Mouse (Mus musculus): ENCODE measurements around the gene Pgam1. TPM values are rescaled to one million over a fixed set of nuclear protein-coding genes. Genes with fewer than 3 reads are reported as not detected.
A peak's percentile ranks its signal among the peaks of the same experiment; 100 is the strongest.
"Not testable (repeated sequence)": the region's sequence is repeated elsewhere in the genome, so short reads cannot be mapped to it uniquely, and the experiment has no call there.

The Pgam1 gene
- polyA plus RNA-seq (2015; fragmentation: Nextera tagmentation; extraction: Ambion mirVana) = 619 and 635 TPM in 2 replicates

- Histone ChIP-seq H3K9ac (peak within 1 kb of the TSS; percentile 90), H3K4me3 (peak within 1 kb of the TSS; percentile 87), H3K27me3 (no peaks in the 10 kb centered on the region), H3K4me1 (peaks cover 41% of the 10 kb centered on the region), H3K9me3 (no peaks in the 10 kb centered on the region), H3K36me3 (peaks cover 11% of the 10 kb centered on the region), H3K4me2 (peak within 1 kb of the TSS; percentile 80), H3K27ac (peak within 1 kb of the TSS; percentile 96)
- ATAC-seq (ENCODE audit: borderline replicate concordance, extremely low read depth, low FRiP score, low TSS enrichment) = peak; percentile 95
- 4% methylated on average over 53 of the region's 54 CpGs for WGBS
Observed at GRCm38 (mm10) chr19:41911178-41912073, at the start of gene Pgam1. Pgam1 (plus strand) TSS chr19:41911923.

DNA sequence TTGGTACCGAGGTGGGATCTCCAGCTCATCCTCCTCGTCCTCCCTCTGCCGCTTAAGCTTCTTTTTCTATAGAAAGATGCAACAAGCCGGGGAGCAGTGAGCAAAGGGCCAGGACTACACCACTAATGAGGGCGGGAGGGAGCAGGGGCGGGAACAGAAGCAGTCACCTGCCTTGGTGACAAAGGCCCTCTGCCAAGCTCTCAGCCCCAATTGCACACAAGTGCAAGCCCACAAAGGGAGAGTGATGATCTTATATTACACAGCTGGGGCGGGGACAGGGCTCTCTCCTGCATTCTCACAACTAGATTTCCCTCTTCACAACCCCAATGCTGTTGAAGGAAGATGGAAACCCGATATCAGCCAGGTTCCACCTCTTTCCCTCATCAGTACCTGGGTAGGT lies 45.0 kb upstream of the Pgam1 start:
- Histone ChIP-seq H3K27me3 (no peaks in the 10 kb centered on the region), H3K36me3 (peaks cover 49% of the 10 kb centered on the region), H3K9me3 (no peaks in the 10 kb centered on the region), H3K4me3 (no peak overlapping the region), H3K4me1 (no peaks in the 10 kb centered on the region), H3K9ac (no peak overlapping the region), H3K27ac (no peak overlapping the region), H3K4me2 (no peak overlapping the region)
- no peak for ATAC-seq (ENCODE audit: borderline replicate concordance, extremely low read depth, low FRiP score, low TSS enrichment)
- 87% methylated on average over 8 of the region's 8 CpGs for WGBS

DNA sequence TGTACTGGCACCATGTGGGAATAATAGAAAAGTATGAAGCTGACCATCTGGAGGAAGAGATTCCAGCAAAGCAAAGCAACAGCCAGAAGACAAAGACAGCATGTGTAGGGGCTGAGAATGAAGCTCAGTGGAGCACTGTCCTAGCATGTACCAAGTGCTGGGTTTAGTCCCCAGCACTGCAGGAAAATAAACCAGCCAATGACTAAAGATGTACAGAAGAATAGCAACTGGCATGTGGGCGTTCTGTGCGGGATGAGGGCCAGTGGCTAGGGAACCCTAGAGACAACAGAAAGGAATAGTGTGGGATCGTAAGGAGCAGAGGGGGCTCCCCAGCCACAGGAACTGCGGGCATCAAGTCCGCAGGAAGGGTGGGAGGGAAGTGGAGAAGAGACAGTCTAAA lies 42.4 kb upstream of the Pgam1 start:
- Histone ChIP-seq H3K4me1 (no peaks in the 10 kb centered on the region), H3K27ac (no peak overlapping the region), H3K9ac (no peak overlapping the region), H3K4me2 (no peak overlapping the region), H3K36me3 (peaks cover 43% of the 10 kb centered on the region), H3K9me3 (no peaks in the 10 kb centered on the region), H3K27me3 (no peaks in the 10 kb centered on the region), H3K4me3 (no peak overlapping the region)
- WGBS = 92% methylated on average over 5 of the region's 5 CpGs
- ATAC-seq (ENCODE audit: borderline replicate concordance, extremely low read depth, low FRiP score, low TSS enrichment) = no peak

GRCm38 (mm10) chr19:41869946-41870345 lies 41.8 kb upstream of the Pgam1 start:
- not testable (repeated sequence) for H3K4me1 ChIP-seq; H3K9ac ChIP-seq; ATAC-seq (ENCODE audit: borderline replicate concordance, extremely low read depth, low FRiP score, low TSS enrichment); H3K27me3 ChIP-seq; H3K9me3 ChIP-seq; H3K4me3 ChIP-seq; H3K27ac ChIP-seq; H3K4me2 ChIP-seq
- 77% methylated on average over 5 of the region's 5 CpGs for WGBS
- H3K36me3 ChIP-seq = peaks cover 41% of the 10 kb centered on the region

GRCm38 (mm10) chr19:41872285-41872684 lies 39.4 kb upstream of the Pgam1 start:
- Histone ChIP-seq H3K36me3 (peaks cover 44% of the 10 kb centered on the region), H3K9me3 (no peaks in the 10 kb centered on the region), H3K4me2 (no peak overlapping the region), H3K4me3 (no peak overlapping the region), H3K4me1 (no peaks in the 10 kb centered on the region), H3K27me3 (no peaks in the 10 kb centered on the region), H3K9ac (no peak overlapping the region), H3K27ac (no peak overlapping the region)
- 93% methylated on average over 2 of the region's 2 CpGs for WGBS
- no peak for ATAC-seq (ENCODE audit: borderline replicate concordance, extremely low read depth, low FRiP score, low TSS enrichment)

- H3K9ac ChIP-seq = no peak overlapping the region
- H3K27me3 ChIP-seq = no peaks in the 10 kb centered on the region
- H3K27ac ChIP-seq = no peak overlapping the region
- H3K4me2 ChIP-seq = no peak overlapping the region
- no peak for ATAC-seq (ENCODE audit: borderline replicate concordance, extremely low read depth, low FRiP score, low TSS enrichment)
- 87% methylated on average over 14 of the region's 14 CpGs for WGBS
- no peaks in the 10 kb centered on the region for H3K9me3 ChIP-seq
- H3K4me1 ChIP-seq = no peaks in the 10 kb centered on the region
- peaks cover 35% of the 10 kb centered on the region for H3K36me3 ChIP-seq
- H3K4me3 ChIP-seq = no peak overlapping the region
Observed at GRCm38 (mm10) chr19:41874356-41874755, 37.4 kb upstream of the Pgam1 start.

DNA sequence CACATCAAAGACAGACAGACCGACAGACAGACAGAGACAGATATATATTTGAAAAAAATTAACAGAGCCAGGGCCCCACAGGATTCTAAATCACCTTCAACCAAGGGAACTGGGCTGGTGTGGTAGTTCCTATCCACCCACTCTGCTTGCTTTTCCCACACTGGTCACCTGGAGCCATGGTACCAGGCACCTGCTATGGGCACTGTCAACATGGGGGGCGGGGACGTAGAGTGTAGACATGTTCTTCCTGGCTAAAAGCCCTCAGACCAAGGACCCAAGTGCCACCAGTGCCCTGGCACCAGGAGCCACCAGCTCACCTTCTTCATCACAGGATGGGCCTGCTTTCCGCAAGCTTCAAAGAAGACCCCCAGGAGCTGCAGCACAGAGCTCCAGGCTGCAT lies 29.9 kb upstream of the Pgam1 start:
- no peak overlapping the region for H3K27ac ChIP-seq
- WGBS = 96% methylated on average over 4 of the region's 4 CpGs
- no peaks in the 10 kb centered on the region for H3K27me3 ChIP-seq
- H3K9ac ChIP-seq = no peak overlapping the region
- H3K4me3 ChIP-seq = no peak overlapping the region
- peaks cover 34% of the 10 kb centered on the region for H3K36me3 ChIP-seq
- H3K9me3 ChIP-seq = no peaks in the 10 kb centered on the region
- no peak overlapping the region for H3K4me2 ChIP-seq
- no peaks in the 10 kb centered on the region for H3K4me1 ChIP-seq
- ATAC-seq (ENCODE audit: borderline replicate concordance, extremely low read depth, low FRiP score, low TSS enrichment) = no peak

DNA sequence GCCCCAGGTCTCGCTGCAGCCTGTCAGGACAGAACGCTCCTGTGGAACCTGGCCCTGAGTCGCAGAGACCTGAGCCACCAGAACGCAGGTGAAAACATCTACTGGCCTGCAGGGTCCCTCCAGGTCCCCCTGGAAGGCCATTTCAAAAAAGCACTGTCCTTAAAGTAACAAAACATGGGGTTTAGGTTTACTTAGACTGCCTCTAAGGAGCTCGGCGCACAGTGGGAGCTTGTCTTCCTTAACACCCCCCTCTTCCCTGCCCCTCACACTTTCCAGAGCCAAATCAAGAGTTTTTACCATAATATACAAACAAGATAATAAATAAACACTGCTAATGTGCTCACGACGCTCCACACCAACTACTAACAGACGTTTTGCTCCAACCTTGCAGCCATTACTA lies 27.8 kb upstream of the Pgam1 start:
- Histone ChIP-seq H3K4me1 (no peaks in the 10 kb centered on the region), H3K9me3 (no peaks in the 10 kb centered on the region), H3K9ac (no peak overlapping the region), H3K27me3 (no peaks in the 10 kb centered on the region), H3K4me3 (no peak overlapping the region), H3K4me2 (no peak overlapping the region), H3K36me3 (peaks cover 37% of the 10 kb centered on the region), H3K27ac (no peak overlapping the region)
- WGBS = 82% methylated on average over 9 of the region's 9 CpGs
- no peak for ATAC-seq (ENCODE audit: borderline replicate concordance, extremely low read depth, low FRiP score, low TSS enrichment)

DNA sequence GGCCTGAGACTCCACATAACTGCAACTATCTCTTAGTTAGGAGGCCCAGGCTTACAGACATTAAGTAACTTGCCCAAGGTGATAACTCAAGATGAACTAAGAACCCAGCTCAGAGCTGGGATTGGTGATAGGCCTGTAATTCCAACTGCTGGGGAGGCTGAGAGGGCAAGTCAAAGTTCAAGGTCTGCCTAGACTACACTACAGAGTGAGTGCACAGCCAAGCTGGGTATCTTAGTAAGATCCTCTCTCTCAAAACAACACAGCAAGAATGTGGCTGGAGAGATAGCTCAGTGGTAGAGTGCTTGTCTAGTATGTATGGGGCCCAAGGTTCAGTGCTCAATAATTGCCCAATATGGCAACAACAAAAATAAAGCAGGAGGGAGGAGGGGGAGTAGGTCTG lies 23.5 kb upstream of the Pgam1 start:
- Histone ChIP-seq H3K27ac (no peak overlapping the region), H3K9ac (no peak overlapping the region), H3K36me3 (peaks cover 48% of the 10 kb centered on the region), H3K4me2 (no peak overlapping the region), H3K27me3 (no peaks in the 10 kb centered on the region), H3K4me1 (no peaks in the 10 kb centered on the region), H3K4me3 (no peak overlapping the region), H3K9me3 (no peaks in the 10 kb centered on the region)
- ATAC-seq (ENCODE audit: borderline replicate concordance, extremely low read depth, low FRiP score, low TSS enrichment) = no peak

DNA sequence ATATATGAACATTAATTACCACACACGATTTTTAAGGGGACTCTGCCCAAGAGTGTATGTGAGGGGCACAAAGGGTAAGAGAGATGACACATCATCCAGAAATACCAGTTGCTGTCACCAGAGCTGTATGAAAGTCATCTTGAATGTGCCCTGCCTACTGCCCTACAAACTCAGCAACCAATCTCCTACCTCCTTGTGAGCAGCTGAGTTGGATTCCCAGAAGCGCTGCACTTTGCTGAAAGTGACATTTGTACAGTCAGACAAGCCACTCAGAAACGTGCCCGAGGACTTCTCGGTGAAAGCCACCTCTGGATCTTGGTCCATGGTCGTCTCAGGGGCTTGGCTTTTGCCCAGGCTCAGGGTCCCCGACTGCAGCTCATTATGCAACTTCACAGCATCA lies 16.8 kb upstream of the Pgam1 start:
- no peak for ATAC-seq (ENCODE audit: borderline replicate concordance, extremely low read depth, low FRiP score, low TSS enrichment)
- H3K9me3 ChIP-seq = no peaks in the 10 kb centered on the region
- WGBS = 31% methylated on average over 7 of the region's 7 CpGs

DNA sequence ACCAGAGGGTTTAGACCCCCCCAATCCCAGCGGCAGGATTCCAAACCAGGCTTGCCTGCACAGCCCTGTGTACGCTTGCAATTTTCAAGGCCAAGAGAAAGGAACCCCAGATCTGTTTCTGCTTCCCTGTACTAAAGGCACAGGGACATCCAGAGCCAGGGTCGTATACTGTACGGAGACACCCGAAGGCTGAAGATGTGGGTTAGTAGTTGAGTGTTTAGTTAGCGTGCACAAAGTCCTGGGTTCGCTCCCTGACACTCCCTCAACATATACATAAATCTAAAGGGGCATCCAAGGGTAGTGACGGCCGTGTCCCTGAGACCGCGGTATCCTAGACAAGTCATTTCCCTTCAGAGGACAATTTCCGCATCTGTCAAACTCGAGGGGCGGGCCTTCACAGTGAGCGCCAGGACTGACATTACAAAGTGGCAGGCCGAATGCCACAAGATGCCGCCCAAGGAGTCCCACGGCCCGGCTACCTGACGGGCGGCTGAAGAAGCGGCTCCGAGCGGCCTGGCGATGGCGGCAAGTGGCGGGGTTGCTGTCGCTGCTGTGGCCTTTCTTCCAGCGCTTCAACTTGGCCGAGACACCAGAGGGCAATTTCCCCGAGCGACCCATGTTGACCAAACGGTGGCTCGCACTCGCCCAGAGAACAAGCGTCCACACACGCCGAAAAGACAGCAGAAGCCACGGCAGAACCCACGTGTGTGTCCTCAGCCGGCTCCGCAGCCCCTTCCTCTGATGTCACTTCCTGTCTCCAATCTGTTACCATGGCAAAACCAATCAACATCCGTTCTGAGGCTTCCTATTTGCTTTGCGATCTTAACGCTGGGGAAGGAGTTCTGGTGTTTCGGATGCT lies 16.0 kb upstream of the Pgam1 start, which contains the start of gene Rrp12:
Gene Rrp12, minus strand, starts transcription at position 714 of the 859 bp plus-strand sequence.
- WGBS = 1% methylated on average over 46 of the region's 46 CpGs
- Histone ChIP-seq H3K9ac (peak within 1 kb of the TSS; percentile 47), H3K9me3 (no peaks in the 10 kb centered on the region), H3K4me2 (peak within 1 kb of the TSS; percentile 93), H3K27ac (no peak within 1 kb of the TSS), H3K4me1 (peaks cover 17% of the 10 kb centered on the region), H3K27me3 (no peaks in the 10 kb centered on the region), H3K4me3 (peak within 1 kb of the TSS; percentile 84), H3K36me3 (no peaks in the 10 kb centered on the region)
- ATAC-seq (ENCODE audit: borderline replicate concordance, extremely low read depth, low FRiP score, low TSS enrichment) = peak; percentile 90; the same call in 1 of the 2 replicates

More for the DNA sequence above, 16.8 kb upstream of the Pgam1 start:
- Histone ChIP-seq H3K9ac (peak overlapping the region; percentile 47; the same call in 1 of the 2 replicates), H3K4me3 (peak overlapping the region; percentile 84), H3K36me3 (peaks cover 7% of the 10 kb centered on the region; the same call in 1 of the 2 replicates), H3K27ac (no peak overlapping the region), H3K27me3 (no peaks in the 10 kb centered on the region), H3K4me2 (peak overlapping the region; percentile 93), H3K4me1 (peaks cover 17% of the 10 kb centered on the region)

- peak overlapping the region; percentile 93 for H3K4me2 ChIP-seq
- peak overlapping the region; percentile 47 for H3K9ac ChIP-seq
- no peak for ATAC-seq (ENCODE audit: borderline replicate concordance, extremely low read depth, low FRiP score, low TSS enrichment)
- H3K27ac ChIP-seq = no peak overlapping the region
- no peaks in the 10 kb centered on the region for H3K9me3 ChIP-seq
- H3K27me3 ChIP-seq = no peaks in the 10 kb centered on the region
- H3K4me3 ChIP-seq = peak overlapping the region; percentile 84
- no peaks in the 10 kb centered on the region for H3K36me3 ChIP-seq
- H3K4me1 ChIP-seq = peaks cover 17% of the 10 kb centered on the region
- WGBS = 16% methylated on average over 18 of the region's 18 CpGs
Observed at GRCm38 (mm10) chr19:41896319-41896711, 15.4 kb upstream of the Pgam1 start.

Data from lung, embryonic 15.5 days (tissue).